Mouse (Mus musculus): ENCODE data around the gene Prap1.

DNA sequence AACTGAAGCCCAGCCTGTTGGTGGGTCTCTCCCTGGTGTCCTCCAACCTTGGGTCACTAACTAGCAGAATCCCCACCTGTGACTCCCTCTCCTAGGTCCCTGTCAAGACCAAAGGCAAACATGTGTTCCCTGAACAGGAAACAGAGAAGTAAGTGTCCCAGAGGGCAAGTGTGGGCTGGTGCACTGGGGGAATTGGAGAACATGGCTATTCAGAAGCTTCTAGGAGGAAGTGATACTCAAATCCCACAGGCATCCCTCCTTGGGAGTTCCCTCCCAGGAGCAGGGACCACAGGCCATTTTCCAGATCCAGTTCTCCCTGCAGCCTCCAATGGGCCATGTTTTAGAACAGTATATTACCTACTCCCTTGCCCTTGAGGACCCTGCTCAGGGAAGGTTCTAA is 2.9 kb downstream of the Prap1 start:
- TF ChIP-seq POLR2A (IDR thresholded peaks at IDR 0.05; ENCODE audit: extremely low read depth, insufficient read depth, low read length) = no peak
- TF ChIP-seq CTCF (IDR thresholded peaks at IDR 0.05; ENCODE audit: low read depth, low read length) = no peak
